Mouse (Mus musculus) CH12.LX (cell line): ENCODE results near the gene Olfr374. TPM values are rescaled to one million over a fixed set of nuclear protein-coding genes. Genes with fewer than 3 reads are reported as not detected.

Experiments
- DNase-seq: peaks from one replicate; pipeline ENCODE4 v3.0.0-alpha.2; 2013; ENCODE audit errors: extremely low read depth
- H3K27ac ChIP-seq: 2 replicates; pipeline ENCODE4 v1.5.1; 2012; ENCODE audit warnings: low read depth, mild to moderate bottlenecking, control low read depth, moderate library complexity; ENCODE audit not compliant: insufficient read depth
- H3K27me3 ChIP-seq: replicated peaks from 2 replicates; pipeline ENCODE3; 2012; ENCODE audit warnings: inconsistent platforms
- H3K36me3 ChIP-seq, 2 experiments: replicated peaks in 1 of 2; 2 replicates each; pipeline versions ENCODE3 to v1.6.1; 2012; ENCODE audit warnings: inconsistent platforms in 1 of 2, low read length in 1 of 2, mild to moderate bottlenecking in 1 of 2, mixed read lengths in 1 of 2, moderate library complexity in 1 of 2; ENCODE audit not compliant: control insufficient read depth in 1 of 2, insufficient read depth in 1 of 2
- H3K4me1 ChIP-seq, 2 experiments: 2 replicates each; pipeline ENCODE4 v1.6.1; 2012; ENCODE audit warnings: inconsistent platforms in 1 of 2, moderate library complexity in 1 of 2; ENCODE audit not compliant: insufficient read depth in 2 of 2, control insufficient read depth in 1 of 2
- H3K4me2 ChIP-seq: 2 replicates; pipeline ENCODE4 v1.6.1; 2012; ENCODE audit warnings: low read depth, mild to moderate bottlenecking, control low read depth; ENCODE audit not compliant: poor library complexity, insufficient read depth, severe bottlenecking
- H3K4me3 ChIP-seq, 3 experiments: fragments of 150-350 bp in 1 of 3; sonication (generic) in 1 of 3; replicated peaks in 1 of 3; 2 replicates each; pipeline versions ENCODE3 to v1.5.1; 2011 to 2012; ENCODE audit warnings: low read depth in 2 of 3, low read length in 2 of 3, mild to moderate bottlenecking in 2 of 3, moderate library complexity in 2 of 3, control low read depth in 1 of 3, improper control_type of control experiment in 1 of 3, inconsistent platforms in 1 of 3, mixed read lengths in 1 of 3; ENCODE audit not compliant: poor library complexity in 1 of 3
- H3K79me2 ChIP-seq: replicated peaks from 2 replicates; pipeline ENCODE4 v1.6.1; 2012; ENCODE audit warnings: mild to moderate bottlenecking, moderate library complexity; ENCODE audit not compliant: control insufficient read depth, poor library complexity, insufficient read depth, severe bottlenecking; ENCODE audit errors: extremely low read depth
- H3K9ac ChIP-seq: 2 replicates; pipeline ENCODE4 v1.6.1; 2012; ENCODE audit warnings: low read depth, mild to moderate bottlenecking, control low read depth, moderate library complexity; ENCODE audit not compliant: insufficient read depth
- H3K9me3 ChIP-seq: replicated peaks from 2 replicates; pipeline ENCODE3; 2012; ENCODE audit warnings: low read length, inconsistent platforms, mixed read lengths
- CHD1 ChIP-seq: IDR thresholded peaks from 2 replicates; pipeline ENCODE4 v1.6.1; 2012; ENCODE audit warnings: low read depth, low read length, improper control_type of control experiment, inconsistent platforms
- CHD2 ChIP-seq: IDR thresholded peaks from 2 replicates; pipeline ENCODE4 v1.6.1; 2011; ENCODE audit warnings: low read length, improper control_type of control experiment
- ELF1 ChIP-seq: IDR thresholded peaks from 2 replicates; pipeline ENCODE4 v1.6.1; 2014; ENCODE audit warnings: low read depth, mild to moderate bottlenecking, inconsistent platforms, low read length, improper control_type of control experiment
- EP300 ChIP-seq: IDR thresholded peaks from 2 replicates; pipeline ENCODE4 v1.6.1; 2011; ENCODE audit warnings: low read length, improper control_type of control experiment
- ETS1 ChIP-seq: conservative IDR thresholded peaks from 2 replicates; pipeline ENCODE4 v1.6.1; 2012; ENCODE audit warnings: low read depth, mild to moderate bottlenecking, inconsistent platforms, low read length, improper control_type of control experiment, moderate library complexity
- GABPA ChIP-seq: IDR thresholded peaks from 2 replicates; pipeline ENCODE4 v1.6.1; 2012; ENCODE audit warnings: low read depth, low read length, improper control_type of control experiment, inconsistent platforms; ENCODE audit not compliant: insufficient replicate concordance
- HCFC1 ChIP-seq: IDR thresholded peaks from 2 replicates; pipeline ENCODE4 v1.6.1; 2012; ENCODE audit warnings: low read depth, mild to moderate bottlenecking, inconsistent platforms, low read length, improper control_type of control experiment
- IRF4 ChIP-seq: IDR thresholded peaks from 2 replicates; pipeline ENCODE4 v1.6.1; 2014; ENCODE audit warnings: low read depth, mild to moderate bottlenecking, inconsistent platforms, low read length, improper control_type of control experiment
- KAT2A ChIP-seq: IDR thresholded peaks from 2 replicates; pipeline ENCODE4 v1.6.1; 2012; ENCODE audit warnings: low read length, improper control_type of control experiment, inconsistent platforms; ENCODE audit not compliant: insufficient replicate concordance
- MAFK ChIP-seq: IDR thresholded peaks from 2 replicates; pipeline ENCODE4 v1.6.1; 2011; ENCODE audit warnings: low read length, improper control_type of control experiment; ENCODE audit not compliant: insufficient replicate concordance
- MAX ChIP-seq: IDR thresholded peaks from 2 replicates; pipeline ENCODE4 v1.6.1; 2011; ENCODE audit warnings: low read length, improper control_type of control experiment
- MAZ ChIP-seq: IDR thresholded peaks from 2 replicates; pipeline ENCODE4 v1.6.1; 2012; ENCODE audit warnings: low read depth, mild to moderate bottlenecking, inconsistent platforms, low read length, improper control_type of control experiment, moderate library complexity
- MYC ChIP-seq: IDR thresholded peaks from 2 replicates; pipeline ENCODE4 v1.6.1; 2011; ENCODE audit warnings: low read depth, mild to moderate bottlenecking, improper control_type of control experiment, low read length
- NELFE ChIP-seq: IDR thresholded peaks from 2 replicates; pipeline ENCODE4 v1.6.1; 2011; ENCODE audit warnings: low read depth, low read length, improper control_type of control experiment
- NRF1 ChIP-seq: IDR thresholded peaks from 2 replicates; pipeline ENCODE4 v1.6.1; 2014; ENCODE audit warnings: low read depth, mild to moderate bottlenecking, inconsistent platforms, low read length, improper control_type of control experiment, moderate library complexity
- POLR2A ChIP-seq: IDR thresholded peaks from 2 replicates; pipeline ENCODE4 v1.6.1; 2011; ENCODE audit warnings: low read depth, mild to moderate bottlenecking, improper control_type of control experiment, low read length
- POLR2AphosphoS2 ChIP-seq: IDR thresholded peaks from 2 replicates; pipeline ENCODE4 v1.6.1; 2011; ENCODE audit warnings: low read depth, low read length, improper control_type of control experiment
- RAD21 ChIP-seq: IDR thresholded peaks from 2 replicates; pipeline ENCODE4 v1.6.1; 2011; ENCODE audit warnings: low read depth, mild to moderate bottlenecking, low read length, improper control_type of control experiment, moderate library complexity
- SMC3 ChIP-seq: IDR thresholded peaks from 2 replicates; pipeline ENCODE4 v1.6.1; 2011; ENCODE audit warnings: low read depth, low read length, improper control_type of control experiment
- TBP ChIP-seq: conservative IDR thresholded peaks from 2 replicates; pipeline ENCODE4 v1.6.1; 2011; ENCODE audit warnings: low read depth, low read length, improper control_type of control experiment
- UBTF ChIP-seq: IDR thresholded peaks from 2 replicates; pipeline ENCODE4 v1.6.1; 2012; ENCODE audit warnings: low read depth, mild to moderate bottlenecking, inconsistent platforms, low read length, improper control_type of control experiment, moderate library complexity
- USF1 ChIP-seq: IDR thresholded peaks from 2 replicates; pipeline ENCODE4 v1.6.1; 2014; ENCODE audit warnings: low read depth, mild to moderate bottlenecking, inconsistent platforms, low read length, improper control_type of control experiment
- ZKSCAN1 ChIP-seq: IDR thresholded peaks from 2 replicates; pipeline ENCODE4 v1.6.1; 2012; ENCODE audit warnings: low read depth, inconsistent platforms, low read length, improper control_type of control experiment, borderline replicate concordance
- dilution Hi-C: fragments of 300-500 bp; cut with MboI; formaldehyde crosslinking; loops from 2 replicates; pipeline ENCODE4 v1.14.3; 2020; ENCODE audit warnings: low sequenced_read_pairs; ENCODE audit not compliant: extremely low pct_unique_long_range_greater_than_20kb, extremely low pct_ligation_motif_present
- in situ Hi-C: fragments of 300-500 bp; cut with MboI; formaldehyde crosslinking; loops from 3 replicates; pipeline ENCODE4 v1.14.3; 2019; ENCODE audit warnings: low sequenced_read_pairs, low pct_ligation_motif_present, low pct_unique_long_range_greater_than_20kb, mixed read lengths
- polyA plus RNA-seq: library from polyadenylated mRNA; unstranded; fragments of >175 nt; gene quantifications from 2 replicates; pipeline ENCODE4 v1.2.1, GENCODE M21; 2012; ENCODE audit warnings: low read depth; ENCODE audit not compliant: insufficient read length
- total RNA-seq, 2 experiments: library from RNA; depleted of rRNA; stranded (reverse); fragments of 300-350 nt in 1 of 2; fragments of >200 nt in 1 of 2; gene quantifications; 2 replicates each; pipeline ENCODE4 v1.2.3; 2012 to 2014

Gene Olfr374
- total and polyA plus RNA-seq, 3 experiments: not detected

DNA sequence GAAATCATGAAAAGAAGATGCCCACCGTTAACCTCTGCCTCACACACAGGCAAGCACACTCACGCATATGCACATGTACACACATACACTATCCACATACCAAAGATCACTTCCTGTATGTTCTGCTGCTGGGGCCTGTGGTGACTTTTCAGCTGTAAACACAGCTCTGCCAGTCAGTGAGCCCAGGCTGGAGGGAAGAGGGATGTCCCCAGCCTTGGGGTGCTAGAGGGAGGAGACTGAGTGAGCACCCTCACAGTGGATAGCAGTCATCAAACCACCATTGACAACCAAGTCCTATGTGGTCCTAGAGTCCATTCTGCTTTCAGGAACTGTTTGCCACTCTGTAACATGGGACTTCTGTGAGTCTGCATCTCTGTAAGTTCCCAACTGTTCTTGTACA is 25.1 kb downstream of the Olfr374 start:
- Histone ChIP-seq H3K4me3 (no peak overlapping the region), H3K9ac (no peak overlapping the region), H3K9me3 (peaks cover 3% of the 10 kb centered on the region), H3K36me3 (no peaks in the 10 kb centered on the region), H3K4me2 (no peak overlapping the region), H3K27ac (no peak overlapping the region), H3K27me3 (no peaks in the 10 kb centered on the region), H3K79me2 (peaks cover 4% of the 10 kb centered on the region), H3K4me1 (peaks cover 0 to 24% of the 10 kb centered on the region in 2 experiments; a peak in 2 of 4 replicates)
- TF ChIP-seq TBP (no peak), EP300 (no peak), NRF1 (no peak), CHD2 (no peak), MYC (no peak)
- in situ Hi-C loops (no loop called here), dilution Hi-C loops (no loop called here)
- DNase-seq: no peak

DNA sequence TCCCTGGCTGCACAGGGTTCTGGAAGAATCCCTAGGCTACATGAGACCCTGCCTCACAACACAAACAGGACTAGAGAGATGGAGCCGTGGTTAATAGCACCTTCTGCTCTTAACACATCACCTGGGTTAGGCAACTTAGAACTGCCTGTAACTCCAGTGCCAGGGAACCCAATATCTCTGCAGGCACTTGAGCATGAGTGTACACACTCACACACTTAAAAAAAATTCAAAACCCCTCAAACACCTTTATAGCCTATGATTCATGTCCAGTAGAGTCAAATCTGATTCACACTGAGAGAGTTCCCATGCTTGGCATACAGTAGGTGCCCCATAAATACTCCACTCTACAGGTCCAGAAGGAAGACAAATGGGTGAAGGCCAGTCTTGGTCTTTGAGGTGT is 25.6 kb downstream of the Olfr374 start:
- dilution Hi-C loops: no loop called here
- Histone ChIP-seq H3K9ac (no peak overlapping the region), H3K27ac (no peak overlapping the region), H3K4me3 (no peak overlapping the region), H3K27me3 (no peaks in the 10 kb centered on the region), H3K79me2 (peaks cover 9% of the 10 kb centered on the region), H3K4me2 (no peak overlapping the region), H3K9me3 (peaks cover 3% of the 10 kb centered on the region), H3K4me1 (peaks cover 0 to 27% of the 10 kb centered on the region in 2 experiments; a peak in 2 of 4 replicates), H3K36me3 (no peaks in the 10 kb centered on the region)
- in situ Hi-C loops: no loop called here
- TF ChIP-seq SMC3 (no peak), NELFE (no peak), TBP (no peak), ZKSCAN1 (no peak), MAFK (no peak), HCFC1 (no peak), ELF1 (no peak), KAT2A (no peak), GABPA (no peak), POLR2A (no peak), UBTF (no peak), IRF4 (no peak), POLR2AphosphoS2 (no peak), USF1 (no peak), CHD1 (no peak), MAX (no peak), RAD21 (no peak), ETS1 (no peak), MAZ (no peak)
- DNase-seq: no peak
